Mouse (Mus musculus) gastrocnemius, postnatal 14 days (tissue): ENCODE measurements around the gene Cnn1. TPM values are rescaled to one million over a fixed set of nuclear protein-coding genes. Genes with fewer than 3 reads are reported as not detected.
A peak's percentile ranks its signal among the peaks of the same experiment; 100 is the strongest.
"Not testable (repeated sequence)": the region's sequence is repeated elsewhere in the genome, so short reads cannot be mapped to it uniquely, and the experiment has no call there.

Experiments
- DNase-seq: peaks from one replicate; pipeline ENCODE4 v3.0.0; 2021; ENCODE audit warnings: mixed read lengths
- intact Hi-C: fragments of 180-260 bp; cut with DNase I; formaldehyde crosslinking; loops from one replicate; pipeline ENCODE4 v1.15.1; 2025; ENCODE audit warnings: low total_unique reads
- total RNA-seq, 2 experiments: library from RNA; stranded (reverse); gene quantifications; 2 replicates each; pipeline ENCODE4 v1.2.3; 2021

Cnn1 gene
- total RNA-seq, 2 experiments from 2014 or later: 1.7 to 7.9 TPM

- DNase-seq: peak; percentile 98
- intact Hi-C loops: no loop called here
Measured at GRCm38 (mm10) chr9:22070791-22071573, 28.0 kb upstream of the Cnn1 start, which contains the start of the genes Gm49318 and Zfp653. Gm49318 (minus strand) TSS chr9:22071259. Zfp653 (minus strand) TSS chr9:22071376.

- intact Hi-C loops: no loop called here
Measured at GRCm38 (mm10) chr9:22072276-22072675, 26.7 kb upstream of the Cnn1 start.

GRCm38 (mm10) chr9:22075778-22076177, 23.2 kb upstream of the Cnn1 start:
- DNase-seq, intact Hi-C loops: not testable (repeated sequence)

More at GRCm38 (mm10) chr9:22072276-22072675, 26.7 kb upstream of the Cnn1 start:
- no peak for DNase-seq

GRCm38 (mm10) chr9:22076223-22076622, 22.8 kb upstream of the Cnn1 start:
- DNase-seq: no peak
- intact Hi-C loops: no loop called here

GRCm38 (mm10) chr9:22084667-22085021, 14.4 kb upstream of the Cnn1 start:
- no peak for DNase-seq
- intact Hi-C loops: no loop called here

GRCm38 (mm10) chr9:22085022-22085834, 13.8 kb upstream of the Cnn1 start, which contains the start of gene Ecsit:
Ecsit (minus strand) TSS chr9:22085438.
- intact Hi-C loops: no loop called here
- peak; percentile 89 for DNase-seq

- intact Hi-C loops: no loop called here
- DNase-seq: no peak
Measured at GRCm38 (mm10) chr9:22086012-22086411, 13.0 kb upstream of the Cnn1 start.

- intact Hi-C loops: no loop called here
- no peak for DNase-seq
Measured at GRCm38 (mm10) chr9:22087034-22087618, 11.9 kb upstream of the Cnn1 start.

- intact Hi-C loops: no loop called here
- DNase-seq: no peak
Measured at GRCm38 (mm10) chr9:22089281-22089680, 9.7 kb upstream of the Cnn1 start.

GRCm38 (mm10) chr9:22089986-22090385, 9.0 kb upstream of the Cnn1 start:
- intact Hi-C loops: no loop called here
- no peak for DNase-seq

- intact Hi-C loops: no loop called here
- DNase-seq: no peak
Measured at GRCm38 (mm10) chr9:22092746-22093145, 6.3 kb upstream of the Cnn1 start.

GRCm38 (mm10) chr9:22095854-22096307, 3.1 kb upstream of the Cnn1 start:
- peak; percentile 85 for DNase-seq
- intact Hi-C loops: no loop called here

GRCm38 (mm10) chr9:22099922-22100321, 906 bp downstream of the Cnn1 start:
- no peak for DNase-seq
- intact Hi-C loops: no loop called here

GRCm38 (mm10) chr9:22108194-22108593, 9.2 kb downstream of the Cnn1 start:
- intact Hi-C loops: no loop called here
- DNase-seq: no peak

GRCm38 (mm10) chr9:22115635-22116034, 16.6 kb downstream of the Cnn1 start:
- intact Hi-C loops: no loop called here
- DNase-seq: no peak

- intact Hi-C loops: no loop called here
Measured at GRCm38 (mm10) chr9:22116086-22116485, 17.1 kb downstream of the Cnn1 start.

GRCm38 (mm10) chr9:22116740-22117426, 17.9 kb downstream of the Cnn1 start, which contains the start of gene Elof1:
Elof1 (minus strand) TSS chr9:22117172.
- DNase-seq: peak; percentile 91
- intact Hi-C loops: no loop called here

More at GRCm38 (mm10) chr9:22116086-22116485, 17.1 kb downstream of the Cnn1 start:
- no peak for DNase-seq

- intact Hi-C loops: no loop called here
- no peak for DNase-seq
Measured at GRCm38 (mm10) chr9:22117754-22118456, 18.9 kb downstream of the Cnn1 start.

GRCm38 (mm10) chr9:22119543-22119942, 20.5 kb downstream of the Cnn1 start:
- intact Hi-C loops: no loop called here
- no peak for DNase-seq
